Mouse (Mus musculus) gonadal fat pad, adult 2 months (tissue): ENCODE measurements around the gene Dennd4a. TPM values are rescaled to one million over a fixed set of nuclear protein-coding genes. Genes with fewer than 3 reads are reported as not detected.
"Not testable (repeated sequence)": the region's sequence is repeated elsewhere in the genome, so short reads cannot be mapped to it uniquely, and the experiment has no call there.

Experiments used
- DNase-seq: peaks from one replicate; pipeline ENCODE4 v3.0.0-alpha.2; 2012; ENCODE audit warnings: low read depth
- polyA plus RNA-seq: library from polyadenylated mRNA; depleted of rRNA; stranded (reverse); fragments of >200 nt; gene quantifications from 2 replicates; pipeline ENCODE4 v1.2.3, GENCODE M21; 2012

Gene Dennd4a
- polyA plus RNA-seq, 1 experiment: 10.5 TPM

DNA sequence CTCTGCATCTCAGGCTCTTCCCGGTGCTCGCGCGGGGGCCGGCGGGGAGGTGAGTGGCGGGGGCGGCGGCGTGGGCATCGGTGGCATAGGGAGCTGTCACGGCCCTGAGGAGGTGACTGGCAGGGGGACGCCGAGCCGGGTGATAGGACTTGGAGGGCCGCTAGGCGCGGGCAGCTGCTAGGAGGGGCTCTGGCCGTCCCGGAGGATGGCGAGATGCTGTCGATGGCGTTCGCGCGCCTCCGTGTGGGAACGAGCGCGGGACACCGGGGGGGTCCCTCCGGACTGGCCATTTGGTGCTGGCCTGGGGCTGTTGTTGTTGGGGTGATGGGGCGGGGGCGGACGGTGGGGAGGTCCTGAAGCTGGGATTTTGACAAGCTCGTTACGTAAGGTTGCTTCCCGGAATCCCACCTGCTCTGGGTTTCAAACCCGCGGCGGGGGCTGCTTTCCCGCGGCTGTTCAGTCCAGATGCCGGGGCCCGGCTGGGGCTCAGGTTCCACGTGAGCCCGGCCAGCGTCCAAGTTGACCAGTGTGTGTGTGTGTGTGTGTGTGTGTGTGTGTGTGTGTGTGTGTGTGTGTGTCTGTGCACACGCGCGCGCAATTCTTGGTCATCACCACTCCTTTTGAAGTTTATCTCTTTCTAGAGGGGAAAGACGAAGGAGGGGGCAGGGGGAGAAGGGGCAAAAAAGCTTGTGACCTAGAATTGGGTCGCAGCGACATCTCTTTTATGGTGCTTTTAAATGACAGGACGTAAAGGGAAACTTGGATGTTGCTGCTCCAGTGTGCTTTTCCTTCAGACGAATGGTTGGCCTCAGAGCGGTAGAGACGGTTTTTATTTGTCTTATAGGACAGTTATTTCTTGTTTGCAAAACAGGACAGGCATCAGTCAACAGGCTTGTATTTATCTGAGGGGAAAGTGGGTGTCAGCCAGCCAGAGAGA is 666 bp downstream of the Dennd4a start:
- no peak for DNase-seq

DNA sequence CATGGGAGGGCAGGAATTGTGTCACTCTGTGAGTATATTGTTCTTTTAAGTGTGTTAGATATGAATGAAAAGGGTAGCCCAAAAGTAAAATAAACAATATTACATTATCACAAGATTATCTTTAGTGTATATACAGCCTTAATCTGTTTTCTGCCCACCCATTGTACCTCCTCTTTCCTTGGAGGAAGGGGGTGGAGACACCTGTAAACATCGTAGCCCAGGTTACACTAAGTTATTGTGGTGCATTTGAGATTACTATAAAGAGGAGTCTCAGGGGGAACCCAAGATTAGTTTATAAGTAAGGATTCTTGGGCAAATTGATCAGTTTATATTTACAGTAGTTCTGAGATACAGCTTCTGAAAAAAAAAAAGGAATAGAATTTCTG is 1.3 kb downstream of the Dennd4a start:
- DNase-seq: no peak

DNA sequence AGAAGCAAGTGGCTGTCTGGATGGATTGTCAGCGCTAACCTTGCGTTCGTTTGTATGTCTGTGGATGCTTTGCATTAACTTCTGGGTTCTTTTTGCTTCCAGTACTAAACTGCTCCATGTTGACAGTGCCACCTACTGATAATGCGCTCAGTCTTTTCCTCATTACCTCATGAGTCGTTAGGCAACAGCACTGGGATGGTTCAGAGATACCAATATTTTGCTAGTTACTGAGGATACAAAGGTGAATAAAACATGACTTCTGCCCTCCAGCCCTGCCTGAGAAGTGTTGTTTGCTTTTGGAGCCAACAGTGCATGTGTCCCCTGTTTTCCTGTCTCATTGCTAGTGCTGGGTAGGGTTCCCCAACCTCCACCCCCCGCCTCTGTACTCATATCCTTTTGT is 3.1 kb downstream of the Dennd4a start:
- DNase-seq: no peak

DNA sequence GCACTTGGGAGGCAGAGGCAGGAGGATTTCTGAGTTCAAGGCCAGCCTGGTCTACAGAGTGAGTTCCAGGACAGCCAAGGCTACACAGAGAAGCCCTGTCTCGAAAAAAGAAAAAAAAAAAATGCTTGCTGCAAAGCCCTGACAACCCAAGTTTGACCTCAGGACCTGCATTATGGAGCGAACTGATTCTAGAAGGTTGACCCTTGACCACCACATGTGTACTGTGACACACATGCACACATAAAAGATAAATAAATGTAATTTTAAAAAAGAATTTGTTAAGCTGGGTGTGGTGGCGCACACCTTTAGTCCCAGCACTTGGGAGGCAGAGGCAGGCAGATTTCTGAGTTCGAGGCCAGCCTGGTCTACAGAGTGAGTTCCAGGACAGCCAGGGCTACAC is 8.5 kb downstream of the Dennd4a start:
- DNase-seq: not testable (repeated sequence)

DNA sequence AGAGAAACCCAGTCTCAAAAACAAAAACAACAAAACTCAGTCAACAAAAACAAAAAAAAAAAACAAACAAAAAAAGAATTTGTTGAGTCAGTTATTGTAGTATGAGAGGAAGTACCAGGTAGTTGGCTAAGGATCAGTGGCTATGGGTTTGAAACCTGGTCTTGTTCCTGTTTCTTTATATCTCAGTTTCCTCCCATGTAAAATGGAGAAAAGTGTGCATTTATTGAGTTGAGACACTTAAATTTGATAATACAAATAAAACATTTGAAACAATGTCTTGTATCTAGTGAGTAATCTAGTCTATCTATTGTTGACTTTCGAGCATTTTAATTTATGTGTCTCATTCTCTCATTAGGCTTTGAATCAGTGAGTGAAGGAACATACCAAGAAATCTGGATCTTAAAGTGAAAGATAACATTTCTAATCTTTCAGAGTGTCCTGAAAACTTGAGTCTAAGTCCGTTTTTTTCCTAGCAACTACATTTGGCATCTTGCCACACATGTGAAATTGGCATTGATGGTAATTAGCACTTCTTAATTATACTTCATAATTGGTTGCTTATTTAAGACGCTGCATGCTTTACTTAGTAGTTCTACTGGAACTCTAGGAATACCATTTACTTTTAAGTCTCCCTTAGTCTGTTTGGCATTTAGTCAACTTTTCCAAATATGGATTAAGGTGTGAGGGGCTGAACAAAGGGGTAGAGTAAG is 9.1 kb downstream of the Dennd4a start:
- no peak for DNase-seq

DNA sequence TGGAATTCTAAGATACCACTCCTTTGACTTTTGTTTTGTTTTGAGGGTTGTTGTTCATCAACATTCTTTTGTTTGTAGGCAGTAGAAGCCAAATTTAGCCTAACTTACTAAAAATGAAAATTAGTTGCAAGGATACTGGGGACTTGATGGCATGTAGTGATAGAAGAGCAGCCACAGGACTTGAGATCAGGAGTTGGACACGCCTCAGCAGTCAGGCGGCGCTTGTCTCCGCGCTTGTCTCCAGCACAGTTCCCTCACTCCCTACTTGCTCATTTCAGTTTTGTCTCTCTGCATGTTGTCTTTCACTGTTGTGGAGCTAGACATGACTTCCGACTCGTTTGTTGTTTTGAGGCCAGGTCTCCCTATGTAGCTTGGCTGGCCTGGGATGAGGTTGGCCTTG is 11.1 kb downstream of the Dennd4a start:
- DNase-seq: no peak

DNA sequence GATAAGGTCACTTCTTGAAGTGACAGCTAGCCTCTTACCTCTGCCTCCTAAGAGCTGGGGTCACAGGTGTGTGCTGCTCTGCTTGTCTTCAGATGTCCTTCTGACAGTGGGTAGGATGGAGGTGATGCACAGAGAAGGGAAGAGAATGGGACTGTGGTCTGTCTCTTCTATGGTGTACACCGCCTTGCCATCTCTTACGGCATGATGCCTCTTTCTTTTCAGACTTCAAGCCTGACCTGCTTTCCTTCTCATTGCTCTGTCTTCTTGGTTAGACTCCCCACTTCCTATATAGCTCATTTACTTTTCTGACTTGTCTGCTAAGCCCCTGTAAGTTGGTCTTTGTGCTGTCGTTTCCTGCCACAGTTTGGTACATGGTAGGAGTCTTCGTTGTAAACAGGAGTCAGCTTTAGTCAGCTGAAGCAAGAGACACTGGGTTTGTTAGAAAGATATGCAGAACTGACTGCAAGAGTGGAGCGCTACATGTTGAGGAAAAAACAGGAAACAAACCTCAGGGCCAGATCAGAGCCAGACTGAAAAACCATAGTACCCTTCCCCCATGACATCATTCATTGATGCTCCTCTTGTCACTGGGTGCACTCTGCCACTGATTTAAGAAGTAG is 13.4 kb downstream of the Dennd4a start:
- DNase-seq: no peak

DNA sequence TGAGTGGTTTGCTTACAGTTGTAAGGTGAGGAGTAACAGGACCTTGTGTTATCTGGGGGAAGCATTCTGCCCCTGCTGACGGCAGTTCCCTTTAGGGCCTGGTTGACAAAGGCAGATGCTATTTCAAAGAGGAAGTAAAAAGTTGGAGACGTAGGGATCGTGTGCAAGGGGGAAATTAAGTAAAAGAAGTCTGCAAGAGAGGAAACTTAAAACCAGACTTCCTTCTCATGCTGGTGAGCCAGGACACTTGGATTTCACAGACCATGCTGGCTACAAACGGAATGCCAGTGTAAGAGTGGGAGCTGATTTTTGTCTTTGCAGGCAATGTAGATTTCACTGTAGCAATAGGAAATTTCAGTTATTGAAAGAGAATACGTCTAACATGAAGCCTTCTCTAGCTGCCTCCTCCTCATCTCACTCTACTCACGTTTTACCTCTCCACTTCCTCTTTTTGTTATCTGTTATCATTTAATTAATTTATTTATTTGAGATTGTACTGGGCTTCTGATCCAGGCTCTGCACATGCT is 19.0 kb downstream of the Dennd4a start:
- no peak for DNase-seq

DNA sequence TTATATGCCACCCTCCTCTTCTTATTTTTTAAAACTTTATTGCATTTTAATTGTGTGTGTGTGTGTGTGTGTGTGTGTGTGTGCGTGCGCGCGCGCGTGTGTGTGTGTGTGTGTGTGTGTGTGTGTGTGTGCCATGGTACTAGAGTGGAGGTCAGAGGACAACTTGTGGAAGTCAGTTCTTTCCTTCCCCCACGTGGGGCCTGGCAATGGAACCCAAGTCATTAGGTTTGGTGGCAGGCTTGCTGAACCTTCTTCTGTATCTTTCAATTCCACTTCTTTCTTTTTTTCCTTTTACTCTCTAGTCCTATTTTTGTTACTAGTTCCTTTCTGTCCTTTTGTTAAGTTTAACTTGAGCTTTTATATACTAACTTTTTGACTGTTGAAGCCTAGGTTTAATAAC is 19.5 kb downstream of the Dennd4a start:
- DNase-seq: no peak

DNA sequence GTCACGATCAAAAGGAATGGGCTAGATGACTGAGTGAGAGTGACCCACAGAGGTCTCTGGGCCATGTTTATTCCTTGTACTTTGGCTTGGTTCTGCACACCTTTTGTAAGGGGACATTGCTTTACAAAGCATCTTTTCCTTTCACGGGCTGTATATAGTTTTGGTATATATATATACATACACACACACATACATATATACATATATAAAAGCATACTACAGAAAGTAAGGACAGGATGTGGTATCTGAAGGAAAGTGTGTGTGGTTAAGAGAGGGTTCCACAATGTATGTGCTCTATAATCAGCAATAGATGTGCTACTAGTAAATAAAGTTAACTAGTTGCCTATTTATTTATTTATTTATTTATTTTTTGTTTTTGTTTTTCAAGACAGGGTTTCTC is 20.6 kb downstream of the Dennd4a start:
- DNase-seq: no peak

DNA sequence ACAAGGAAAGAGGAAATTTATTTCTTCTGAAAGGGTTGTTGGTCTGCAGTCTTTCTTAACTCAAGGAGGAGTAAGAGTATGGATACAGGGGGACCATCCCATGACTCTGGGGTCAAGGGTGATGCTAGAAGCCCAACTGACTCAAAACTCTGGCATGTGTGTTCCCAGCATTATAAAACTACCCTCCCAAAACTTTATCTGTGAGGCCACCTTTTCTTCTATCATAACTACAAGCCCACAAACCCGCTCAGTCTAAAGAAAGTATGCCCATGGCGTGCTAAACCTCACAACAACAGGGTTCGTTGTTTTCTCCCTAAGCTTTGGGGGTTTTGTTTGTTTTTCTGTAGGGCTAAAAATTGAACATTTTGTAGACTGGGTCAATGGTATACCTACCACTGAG is 23.3 kb downstream of the Dennd4a start:
- DNase-seq: no peak

DNA sequence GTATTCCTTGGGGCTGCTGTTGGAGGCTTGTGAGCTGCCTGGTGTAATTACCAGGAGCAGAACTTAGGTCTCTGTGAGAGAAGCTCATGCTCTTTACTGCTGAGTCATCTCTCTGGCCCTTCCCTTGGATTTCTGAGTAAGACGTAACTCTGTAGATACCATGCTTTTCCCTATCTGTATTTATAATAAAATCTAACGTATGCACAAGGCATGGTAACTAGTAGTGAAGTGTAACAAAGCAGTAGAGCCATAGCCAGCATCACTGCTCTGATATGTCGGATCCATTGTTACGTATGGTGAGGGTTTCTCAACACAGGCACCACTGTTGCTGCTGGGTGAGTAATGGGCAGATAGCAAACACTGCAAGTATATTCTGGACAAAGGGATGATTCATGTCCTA is 34.2 kb downstream of the Dennd4a start:
- no peak for DNase-seq

DNA sequence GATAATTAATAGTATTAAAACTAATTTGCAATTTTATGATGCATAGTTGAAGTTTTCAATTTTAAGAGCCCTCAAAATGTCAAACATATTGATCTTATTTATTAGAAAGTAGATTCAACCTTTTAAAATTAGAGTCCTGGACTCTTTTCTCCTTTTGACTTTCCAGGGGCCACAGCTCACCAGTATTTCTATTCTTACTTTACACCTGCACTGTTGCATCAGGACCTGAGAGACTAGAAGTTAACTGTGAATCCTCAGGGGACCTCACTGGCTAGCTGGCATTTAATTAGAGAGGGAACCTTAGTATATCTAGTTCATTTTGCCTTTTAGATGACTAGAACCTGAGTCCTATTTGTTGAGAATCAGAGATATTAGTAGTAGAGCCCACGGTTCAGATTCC is 38.4 kb downstream of the Dennd4a start:
- DNase-seq: no peak

DNA sequence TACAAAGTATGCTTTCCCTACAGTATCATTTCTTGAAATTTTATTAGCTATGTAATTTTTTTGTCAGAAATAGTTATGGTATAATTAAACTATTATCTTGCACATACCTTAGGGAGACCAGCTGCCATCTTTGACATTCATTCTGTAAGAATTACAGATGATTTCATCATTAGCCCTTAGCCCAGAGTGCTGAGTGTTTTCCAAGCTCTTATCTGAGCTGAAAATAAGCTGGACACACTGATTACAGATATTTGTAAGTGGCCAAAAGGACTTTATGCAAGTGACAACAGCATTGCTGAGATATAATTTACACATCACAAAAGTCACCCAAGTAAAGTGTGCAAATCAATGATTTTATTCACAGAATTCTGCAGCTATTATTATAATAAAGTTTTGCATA is 48.9 kb downstream of the Dennd4a start:
- DNase-seq: no peak

DNA sequence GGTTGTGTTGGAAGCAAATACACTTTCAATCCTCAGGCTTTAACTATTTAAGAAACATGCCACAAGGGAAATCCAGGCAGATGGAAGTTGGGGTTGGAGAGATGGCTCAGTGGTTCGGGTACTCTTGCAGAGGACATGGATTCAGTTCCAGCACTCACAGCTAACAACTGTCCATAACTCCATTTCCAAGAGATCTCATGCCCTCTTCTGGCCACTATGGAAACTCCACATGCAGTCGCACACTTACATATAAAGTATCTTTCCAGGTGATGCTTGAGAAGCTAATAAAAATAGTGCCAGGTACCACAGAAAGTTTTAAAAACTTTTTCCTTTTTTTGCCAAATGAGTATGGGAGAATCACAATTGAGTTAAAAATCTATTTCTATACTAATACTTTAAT is 51.5 kb downstream of the Dennd4a start:
- DNase-seq: no peak

DNA sequence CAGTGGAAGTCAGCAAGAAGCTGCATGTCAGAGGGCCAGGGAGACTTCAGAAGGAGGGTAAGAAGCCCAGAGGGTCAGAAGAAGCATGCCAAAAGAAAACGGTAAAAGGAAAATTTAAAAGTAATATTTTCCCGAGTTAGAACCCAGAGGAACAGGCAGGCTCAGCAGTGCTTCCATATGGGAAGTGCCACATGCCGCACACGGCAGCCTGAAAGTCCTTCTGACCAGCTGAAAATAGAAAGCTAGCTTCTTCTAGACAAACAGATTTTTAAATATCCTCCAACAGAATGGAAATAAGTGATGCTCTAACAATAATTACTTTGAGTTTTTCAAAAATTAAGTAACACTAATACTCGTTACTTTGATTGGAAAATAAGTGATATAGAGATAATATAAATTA is 74.9 kb downstream of the Dennd4a start:
- no peak for DNase-seq

DNA sequence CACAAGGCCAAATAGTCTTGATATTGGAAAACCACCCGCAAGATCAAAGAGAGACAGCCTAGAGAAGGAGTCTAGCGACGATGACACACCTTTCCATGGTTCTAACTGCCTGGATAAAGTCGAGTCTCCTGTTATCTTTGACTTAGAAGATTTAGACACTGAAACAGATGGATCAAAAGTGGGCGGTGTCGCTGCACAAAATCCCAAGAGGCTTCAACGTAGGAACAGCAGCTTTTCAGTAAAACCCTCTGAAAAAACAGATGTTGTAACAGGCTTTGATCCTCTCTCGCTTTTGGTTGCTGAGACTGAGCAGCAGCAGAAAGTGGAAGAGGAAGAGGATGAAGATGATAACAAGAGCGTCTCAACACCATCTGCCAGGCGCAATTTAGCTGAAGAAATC is 85.5 kb downstream of the Dennd4a start:
- no peak for DNase-seq

DNA sequence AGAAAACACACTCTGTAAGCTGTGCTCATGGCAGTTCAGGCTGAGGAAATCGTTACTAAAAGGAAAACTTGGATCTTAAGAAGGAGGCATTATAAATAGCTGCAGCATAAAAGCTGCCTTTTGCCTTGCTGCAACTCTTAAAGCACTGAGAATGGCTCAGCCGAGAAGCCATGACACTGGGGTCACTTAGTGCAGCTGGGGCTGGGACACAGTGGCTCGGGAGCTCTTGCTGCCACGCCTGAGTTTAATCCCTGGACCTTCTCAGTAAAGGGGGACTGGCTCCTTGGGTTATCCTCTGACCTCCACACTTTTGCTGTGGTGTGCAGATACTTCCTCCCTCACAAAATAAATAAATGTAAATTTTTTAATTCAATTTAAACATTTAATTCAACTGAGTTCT is 91.7 kb downstream of the Dennd4a start:
- DNase-seq: no peak

DNA sequence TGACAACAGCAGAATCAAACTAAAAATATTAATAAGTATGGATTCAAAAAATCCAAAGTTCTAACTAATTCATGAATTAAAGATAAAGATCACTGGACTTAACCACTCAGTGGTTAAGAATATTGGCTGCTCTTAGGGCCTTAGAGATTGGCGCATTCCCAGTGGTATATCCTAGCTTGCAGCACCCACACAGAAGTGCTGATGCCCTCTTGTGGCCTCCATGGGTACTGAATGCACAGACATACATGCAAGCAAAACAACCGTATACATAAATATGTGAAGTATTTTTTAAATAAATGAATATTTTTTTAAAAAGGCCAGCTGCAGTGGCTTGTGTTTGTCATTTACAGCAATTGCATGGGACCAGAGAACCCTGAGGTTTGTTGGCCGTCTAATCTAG is 92.2 kb downstream of the Dennd4a start:
- DNase-seq: no peak

DNA sequence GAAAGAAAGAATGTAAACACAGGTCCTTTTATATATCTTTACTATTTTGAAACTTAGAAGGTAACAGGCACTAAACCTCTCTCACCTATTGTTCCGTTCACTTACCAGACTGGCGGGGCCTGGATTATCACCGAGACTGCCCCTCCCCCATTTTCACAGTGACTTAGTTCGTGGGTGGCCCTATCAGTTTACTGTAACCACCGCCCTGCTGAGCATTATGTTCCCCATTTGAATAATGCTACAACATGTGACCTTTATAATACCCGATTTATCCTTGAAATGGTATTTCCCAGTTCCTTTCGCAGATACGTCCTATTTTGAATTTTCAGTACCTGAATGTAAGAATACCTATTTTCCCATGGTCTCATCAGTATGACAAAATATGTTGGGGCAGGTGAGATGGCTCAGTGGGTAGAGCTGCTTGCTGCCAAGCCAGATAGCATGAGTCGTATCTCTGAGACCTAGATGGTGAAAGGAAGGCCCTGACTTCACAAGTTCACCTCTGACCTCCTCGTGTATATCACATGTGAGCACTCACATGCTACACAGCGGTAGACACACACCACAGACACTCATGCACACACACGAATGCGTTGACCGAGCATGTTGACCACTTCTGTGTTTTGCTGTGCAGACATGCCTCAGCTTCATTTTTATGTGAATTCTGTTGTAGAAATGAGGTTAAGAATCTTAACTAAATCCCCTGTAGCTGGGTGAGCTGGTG is 93.9 kb downstream of the Dennd4a start:
- no peak for DNase-seq

DNA sequence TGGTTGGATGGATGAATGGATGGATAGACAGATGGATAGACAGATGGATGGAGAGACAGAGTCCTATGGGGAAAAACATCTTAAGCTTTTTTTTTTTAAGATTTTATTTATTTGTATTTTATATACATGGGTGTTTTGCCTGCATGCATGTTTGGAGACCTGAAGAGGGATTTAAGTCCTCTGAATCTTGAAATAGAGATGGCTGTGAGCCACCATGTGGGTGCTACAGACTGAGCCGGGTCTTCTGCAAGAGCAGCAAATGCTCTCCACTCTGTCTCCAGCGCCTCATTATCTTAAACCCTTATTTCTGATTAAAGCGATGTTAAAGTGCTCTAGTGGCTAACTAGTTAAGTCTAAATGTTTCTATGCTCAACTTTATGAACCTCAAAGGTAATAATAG is 96.3 kb downstream of the Dennd4a start:
- DNase-seq: no peak

DNA sequence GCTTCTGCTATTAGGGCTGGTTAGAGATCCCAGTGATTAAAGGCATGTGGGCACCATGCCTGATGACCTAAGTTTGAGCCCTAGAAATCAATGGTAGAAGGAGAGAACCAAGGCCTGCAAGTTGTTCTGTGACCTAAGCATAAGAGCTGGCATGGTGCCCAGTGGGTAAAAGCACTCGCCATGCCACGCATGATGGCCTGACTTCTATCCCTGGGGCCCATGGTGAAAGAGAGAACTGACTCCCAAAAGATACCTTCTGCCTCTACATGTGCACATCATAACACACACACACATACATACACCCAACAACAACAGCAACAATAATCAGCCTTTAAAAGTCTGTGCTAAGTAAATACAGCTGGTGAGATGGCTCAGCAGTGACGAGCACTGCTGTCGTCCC is 102.3 kb downstream of the Dennd4a start:
- no peak for DNase-seq
